Mouse (Mus musculus) common myeloid progenitor, adult 5-6 weeks (primary cell): ENCODE results near the gene Spata45. TPM values are rescaled to one million over a fixed set of nuclear protein-coding genes. Genes with fewer than 3 reads are reported as not detected.
A peak's percentile ranks its signal among the peaks of the same experiment; 100 is the strongest.

Experiments
- ATAC-seq: replicated peaks from 2 replicates; pipeline ENCODE4 v1.8.0; 2016; ENCODE audit warnings: low read depth, mild to moderate bottlenecking, moderate TSS enrichment, inconsistent platforms; ENCODE audit not compliant: poor library complexity, severe bottlenecking
- total RNA-seq: library from RNA; stranded (forward); fragments of 200-1000, 187-1606 nt; gene quantifications from 2 replicates; pipeline ENCODE4 v1.2.3, GENCODE M21; 2017

The Spata45 gene
- total RNA-seq, 1 experiment from 2014 or later = not detected

- ATAC-seq = peak; percentile 33
These were observed 38.9 kb downstream of the Spata45 start for GRCm38 (mm10) chr1:191075199-191075883.

- no peak for ATAC-seq
These were observed 46.8 kb downstream of the Spata45 start for GRCm38 (mm10) chr1:191083230-191083629.

GRCm38 (mm10) chr1:191084951-191085559, 48.6 kb downstream of the Spata45 start:
- ATAC-seq = peak; percentile 40

GRCm38 (mm10) chr1:191085597-191085996, 49.2 kb downstream of the Spata45 start:
- peak; percentile 89 for ATAC-seq

- no peak for ATAC-seq
These were observed 50.0 kb downstream of the Spata45 start for GRCm38 (mm10) chr1:191086304-191086878.

GRCm38 (mm10) chr1:191086960-191087359, 50.5 kb downstream of the Spata45 start:
- ATAC-seq = no peak

GRCm38 (mm10) chr1:191087955-191088354, 51.5 kb downstream of the Spata45 start:
- no peak for ATAC-seq

- ATAC-seq = no peak
These were observed 52.9 kb downstream of the Spata45 start for GRCm38 (mm10) chr1:191089355-191089754.

GRCm38 (mm10) chr1:191092050-191092449, 55.6 kb downstream of the Spata45 start:
- ATAC-seq = no peak

Other genes with a start within 250 kb of the Spata45 start
- 16.7 and 21.1 TPM in 2 replicates for gene Rps6kc1, start 124.9 kb upstream of the Spata45 start, total RNA-seq
- gene Angel2, start 111.5 kb upstream of the Spata45 start, total RNA-seq = 44.6 and 64.5 TPM in 2 replicates
- gene Vash2, start 57.3 kb upstream of the Spata45 start, total RNA-seq = 0.50 TPM in 1 of 2 replicates, not detected in the other
- gene Flvcr1, start 10.5 kb upstream of the Spata45 start, total RNA-seq = 21.1 and 26.6 TPM in 2 replicates
- 16.9 and 24.8 TPM in 2 replicates for gene Tatdn3, start 26.3 kb downstream of the Spata45 start, total RNA-seq
- 10.2 and 13.3 TPM in 2 replicates for gene Nsl1, start 26.4 kb downstream of the Spata45 start, total RNA-seq
- 6.0 TPM in 1 of 2 replicates, not detected in the other for gene Batf3, start 61.2 kb downstream of the Spata45 start, total RNA-seq
- gene Fam71a, start 128.2 kb downstream of the Spata45 start, total RNA-seq = 0.10 and 0.91 TPM in 2 replicates
- 17.2 and 39.8 TPM in 2 replicates for gene Atf3, start 181.4 kb downstream of the Spata45 start, total RNA-seq